Mouse (Mus musculus): Measurements from ENCODE around the gene Arid5b. TPM values are rescaled to one million over a fixed set of nuclear protein-coding genes. Genes with fewer than 3 reads are reported as not detected.

The Arid5b gene
- total RNA-seq, 2 experiments from 2014 or later = 3.9 to 7.1 TPM

DNA sequence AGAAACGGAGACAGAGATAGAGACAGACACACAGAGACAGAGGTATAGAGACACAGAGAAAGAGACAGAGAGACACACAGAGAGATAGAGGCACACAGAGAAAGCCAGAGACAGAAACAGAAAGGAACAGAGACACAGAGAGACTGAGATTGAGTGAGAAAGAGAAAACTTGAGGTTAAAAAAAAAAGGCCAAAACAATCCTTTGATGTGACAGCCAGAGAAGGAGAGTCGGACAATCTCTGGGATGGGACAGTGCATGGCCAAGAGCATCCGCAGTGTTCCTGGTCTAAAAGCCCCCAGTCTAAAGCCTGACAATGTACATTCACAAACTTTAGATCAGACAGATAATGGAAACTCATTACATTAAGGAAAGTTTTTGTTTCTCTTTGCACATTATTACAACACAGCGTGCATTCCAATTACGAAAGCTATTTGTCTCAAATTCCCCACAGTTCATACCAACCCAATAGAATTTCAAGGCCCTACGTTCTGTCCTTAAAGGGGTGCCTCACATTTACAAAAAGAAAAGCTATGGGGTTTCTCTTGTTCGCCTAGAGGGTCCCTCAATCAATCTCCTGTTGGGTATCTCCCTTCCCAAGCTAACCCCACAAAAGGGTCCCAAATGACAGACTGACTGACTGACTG lies 39.0 kb downstream of the Arid5b start:
- no peak for ATAC-seq (replicated peaks; ENCODE audit: low FRiP score, poor library complexity, severe bottlenecking)

DNA sequence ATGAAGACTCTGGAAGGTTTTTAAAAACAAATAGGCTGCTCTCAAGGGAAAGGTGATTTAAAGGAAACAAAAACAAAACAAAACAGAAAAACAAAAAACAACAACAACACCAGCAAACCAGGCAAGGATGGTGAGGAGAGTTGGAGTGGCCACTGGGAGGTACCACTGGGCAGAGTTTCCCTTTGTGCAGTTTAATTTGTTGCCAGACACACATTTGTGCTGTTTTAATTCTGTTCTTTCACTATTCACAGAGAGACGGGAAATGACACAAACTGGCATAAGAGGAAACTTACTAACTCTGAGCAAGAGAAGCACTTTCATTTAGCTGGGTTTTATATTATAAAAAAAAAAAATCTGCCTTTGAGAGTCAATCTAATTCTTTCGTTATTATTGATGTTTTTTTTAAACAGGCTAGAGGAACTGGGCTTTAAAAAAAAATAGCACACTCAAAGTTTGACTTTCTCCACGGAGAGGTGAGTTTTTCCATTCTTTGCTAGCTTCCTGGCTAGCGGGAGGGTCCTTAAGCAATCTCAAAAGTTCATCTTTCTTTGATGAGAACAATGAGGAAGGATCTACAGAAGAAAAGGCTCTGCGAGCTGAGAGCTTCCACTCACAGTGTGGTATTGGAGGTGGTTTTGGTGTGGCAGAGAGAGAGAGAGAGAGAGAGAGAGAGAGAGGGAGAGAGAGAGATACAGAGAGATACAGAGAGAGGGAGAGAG lies 39.7 kb downstream of the Arid5b start:
- ATAC-seq (replicated peaks; ENCODE audit: low FRiP score, poor library complexity, severe bottlenecking) = no peak

DNA sequence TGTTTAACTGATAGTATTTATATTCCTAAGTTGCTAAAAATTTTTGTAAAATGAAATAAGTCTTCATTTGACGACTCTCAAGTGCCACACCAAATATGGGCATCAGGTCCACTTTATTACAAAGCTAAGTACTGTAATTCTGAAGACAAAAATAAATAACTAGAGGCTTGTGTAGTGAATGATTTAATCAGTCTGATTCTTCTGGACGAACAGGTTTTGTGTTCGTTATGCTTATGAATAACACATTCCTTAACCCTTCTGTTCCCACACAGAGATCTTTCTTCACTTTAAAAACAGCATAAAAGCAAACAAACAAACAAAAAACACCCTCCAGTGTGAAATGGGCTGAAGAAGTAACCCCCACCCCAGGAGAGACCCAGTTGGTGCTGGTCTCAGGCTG lies 40.4 kb downstream of the Arid5b start:
- no peak for ATAC-seq (replicated peaks; ENCODE audit: low FRiP score, poor library complexity, severe bottlenecking)

DNA sequence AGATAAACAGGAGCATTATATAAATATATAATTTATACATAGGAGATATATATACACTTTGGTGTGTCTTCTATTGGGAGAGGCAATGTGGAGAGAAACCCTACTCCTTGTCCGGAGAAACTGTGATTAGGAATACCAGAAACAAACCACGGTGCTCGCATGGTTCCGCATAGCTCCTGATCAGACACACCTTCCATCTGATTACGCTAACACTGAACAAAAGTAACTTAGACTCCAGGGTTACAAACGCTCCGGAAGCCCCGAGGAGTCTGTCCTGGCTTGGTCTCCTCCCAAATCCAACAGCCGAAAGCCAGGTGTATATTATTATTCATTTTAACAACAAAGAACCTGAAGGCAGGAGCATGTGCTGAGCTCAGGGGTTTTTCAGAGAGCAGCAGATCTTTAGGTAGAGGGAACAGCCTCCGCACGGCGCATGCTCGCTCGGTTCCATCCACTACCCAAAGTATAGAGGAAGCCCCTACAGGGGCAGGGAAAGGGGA lies 41.5 kb downstream of the Arid5b start:
- ATAC-seq (replicated peaks; ENCODE audit: low FRiP score, poor library complexity, severe bottlenecking) = no peak

DNA sequence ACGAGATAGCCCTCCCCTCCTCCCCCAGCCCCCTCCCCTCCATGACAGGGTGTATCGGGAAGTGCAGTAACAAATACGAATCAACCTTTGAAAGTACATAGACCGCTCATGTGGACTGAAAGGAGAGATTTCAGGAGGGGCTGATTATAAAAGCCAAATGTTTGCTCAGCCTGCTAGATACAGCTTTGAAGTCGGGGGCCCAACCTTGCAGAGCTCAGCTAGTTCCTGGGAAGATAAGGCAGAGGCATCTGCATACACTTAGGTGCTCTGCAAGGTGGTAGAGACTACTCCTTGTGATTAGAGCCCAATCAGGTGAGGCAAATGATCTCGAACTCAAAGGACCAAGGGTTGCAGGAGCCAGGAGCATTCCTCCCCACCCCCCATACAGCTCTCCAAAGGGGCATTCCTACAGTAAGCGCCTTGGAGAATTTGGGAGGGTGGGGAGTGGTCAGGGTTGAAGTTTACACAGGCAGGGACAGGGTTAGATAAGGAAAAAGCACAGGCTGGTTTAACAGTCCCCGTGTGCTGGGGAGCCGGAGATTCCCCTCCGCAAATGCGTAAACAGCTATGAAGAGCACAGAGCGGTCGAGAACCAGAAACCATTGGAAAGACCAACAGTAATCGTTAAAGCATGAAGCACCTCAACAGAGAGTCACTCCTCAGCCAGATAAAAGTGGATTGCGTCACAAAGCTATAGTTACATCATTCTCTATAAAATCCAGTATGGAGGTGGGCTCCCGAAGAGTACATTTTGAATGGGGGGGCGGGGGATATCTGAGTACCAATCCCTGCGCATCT lies 47.0 kb downstream of the Arid5b start:
- no peak for ATAC-seq (replicated peaks; ENCODE audit: low FRiP score, poor library complexity, severe bottlenecking)

DNA sequence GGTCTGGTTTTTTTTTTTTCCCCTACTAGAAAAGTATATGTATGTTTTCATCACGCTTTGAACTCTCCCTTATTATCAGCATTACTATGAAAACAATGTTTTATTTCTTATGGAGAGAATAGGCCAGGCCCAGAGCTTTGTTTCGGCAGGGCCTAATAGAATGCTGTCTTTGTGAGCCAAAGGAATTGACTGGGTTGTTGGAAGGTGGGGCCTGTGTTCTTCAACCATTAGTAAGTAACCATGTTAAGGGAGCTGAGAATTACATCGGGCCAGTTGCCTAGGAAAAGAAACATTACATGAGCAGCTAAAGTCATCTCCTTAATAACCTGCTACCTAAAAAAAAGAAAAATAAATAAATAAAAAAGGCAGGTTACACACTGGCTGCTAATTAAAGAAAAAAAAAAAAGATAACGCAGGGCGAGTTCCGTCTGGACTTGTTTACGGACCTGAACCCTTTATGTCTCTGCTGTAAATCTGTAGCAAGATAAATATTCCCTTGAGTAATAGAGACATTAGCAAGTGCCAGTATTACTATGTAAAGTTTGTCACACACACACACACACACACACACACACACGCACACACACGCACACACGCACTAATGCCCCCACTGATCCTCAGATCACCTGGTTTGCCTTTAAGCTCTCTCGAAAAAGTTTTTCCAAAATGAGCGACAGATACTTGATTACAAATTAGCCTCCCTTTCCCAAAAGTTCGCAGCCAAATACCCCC lies 47.7 kb downstream of the Arid5b start:
- ATAC-seq (replicated peaks; ENCODE audit: low FRiP score, poor library complexity, severe bottlenecking) = no peak

DNA sequence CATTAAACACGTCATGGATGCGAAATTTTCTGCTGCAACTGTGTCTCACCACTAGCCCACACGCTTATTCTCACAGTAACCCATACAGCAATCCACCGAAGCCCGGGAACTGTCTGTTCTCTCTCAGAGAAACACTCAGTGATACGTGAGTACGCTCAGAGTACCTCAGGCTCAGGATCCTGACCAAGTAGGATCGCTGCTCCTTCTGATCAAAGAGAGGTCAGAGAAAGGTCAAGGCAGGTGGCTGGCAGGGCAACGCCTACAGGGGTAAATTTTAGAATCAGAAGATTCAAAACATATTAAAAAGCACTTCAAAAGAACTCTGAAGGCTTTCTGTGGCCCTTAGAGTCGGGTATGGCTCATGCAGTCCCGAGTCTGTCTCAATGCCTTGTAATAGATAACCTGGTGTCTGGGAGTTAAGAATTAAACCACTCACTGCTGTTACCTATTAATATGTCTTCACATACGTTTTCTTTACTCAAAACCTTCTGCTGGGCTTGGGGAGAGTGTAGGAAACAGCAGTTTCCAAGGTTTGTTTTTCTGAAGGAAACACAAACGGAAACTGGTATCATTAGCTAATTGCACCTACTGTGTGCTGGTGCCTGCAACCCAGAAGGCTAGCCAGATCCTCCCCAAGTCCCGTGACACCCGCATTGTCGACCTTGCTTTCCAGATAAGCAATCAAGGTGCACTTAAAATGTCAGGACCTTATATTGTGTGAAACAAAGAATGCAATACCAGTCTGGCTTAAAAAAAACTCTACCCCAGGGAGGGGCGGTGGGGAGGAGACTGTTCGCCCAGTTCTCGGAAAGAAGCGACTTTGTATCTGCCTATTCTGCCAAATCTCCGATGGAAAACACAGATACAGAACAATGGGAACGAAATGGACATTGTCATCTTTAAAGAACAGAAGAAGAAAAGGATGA lies 48.6 kb downstream of the Arid5b start:
- ATAC-seq (replicated peaks; ENCODE audit: low FRiP score, poor library complexity, severe bottlenecking) = no peak

DNA sequence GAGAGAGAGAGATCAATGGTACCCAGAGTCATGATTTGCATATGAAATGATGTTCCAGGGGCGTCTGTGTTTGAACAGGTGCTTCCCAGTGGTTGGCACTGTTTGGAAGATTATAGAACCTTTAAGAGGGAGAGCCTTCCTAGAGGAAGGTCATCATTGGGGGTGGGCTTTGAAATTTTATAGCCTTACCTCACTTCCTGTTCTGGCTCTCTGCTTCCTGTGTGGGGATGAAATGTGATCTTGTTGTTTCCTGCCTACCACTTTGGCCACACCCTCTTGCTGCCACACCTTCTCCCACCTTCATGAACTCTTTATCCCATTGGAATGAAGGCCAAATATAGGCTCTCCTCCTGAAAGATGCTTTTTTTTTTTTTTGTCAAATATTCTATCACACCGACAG lies 55.9 kb downstream of the Arid5b start:
- ATAC-seq (replicated peaks; ENCODE audit: low FRiP score, poor library complexity, severe bottlenecking) = no peak

DNA sequence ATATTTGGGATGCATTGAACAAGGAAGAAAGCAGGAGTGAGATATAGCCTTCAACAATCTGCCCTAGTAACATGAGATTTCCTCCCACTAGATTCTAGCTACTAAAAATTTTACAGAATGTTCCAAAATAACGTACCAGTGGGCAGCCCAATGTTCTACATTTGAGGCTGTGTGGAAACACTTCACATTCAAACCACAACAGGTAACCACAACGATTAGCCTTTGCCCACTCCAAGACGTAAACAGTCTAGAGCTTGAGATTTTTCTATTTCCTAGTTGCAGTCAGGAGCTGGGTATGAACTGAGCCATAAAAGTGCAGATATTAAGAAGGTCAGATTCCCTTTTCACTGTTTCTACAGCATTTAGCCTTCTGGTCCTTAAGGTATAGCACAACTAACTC lies 56.5 kb downstream of the Arid5b start:
- no peak for ATAC-seq (replicated peaks; ENCODE audit: low FRiP score, poor library complexity, severe bottlenecking)

DNA sequence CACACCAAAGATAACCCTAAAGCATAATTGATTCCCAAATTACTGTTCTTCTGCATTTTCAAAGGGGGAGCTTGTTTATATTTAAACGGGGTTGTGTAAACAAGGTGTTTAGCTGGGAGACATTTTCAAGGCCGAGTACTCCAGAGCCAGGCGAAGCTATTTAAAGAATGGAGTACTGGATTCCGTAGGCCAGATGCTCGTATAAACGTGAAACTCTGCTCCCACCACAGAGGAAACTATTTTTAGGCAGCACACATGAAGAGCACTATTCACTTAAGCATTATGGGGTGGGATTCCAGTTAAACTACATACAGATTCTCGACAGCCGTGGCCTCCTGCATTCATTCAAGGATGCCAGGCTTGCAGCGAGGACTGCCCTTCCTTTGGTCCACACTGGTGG lies 59.2 kb downstream of the Arid5b start:
- no peak for ATAC-seq (replicated peaks; ENCODE audit: low FRiP score, poor library complexity, severe bottlenecking)

DNA sequence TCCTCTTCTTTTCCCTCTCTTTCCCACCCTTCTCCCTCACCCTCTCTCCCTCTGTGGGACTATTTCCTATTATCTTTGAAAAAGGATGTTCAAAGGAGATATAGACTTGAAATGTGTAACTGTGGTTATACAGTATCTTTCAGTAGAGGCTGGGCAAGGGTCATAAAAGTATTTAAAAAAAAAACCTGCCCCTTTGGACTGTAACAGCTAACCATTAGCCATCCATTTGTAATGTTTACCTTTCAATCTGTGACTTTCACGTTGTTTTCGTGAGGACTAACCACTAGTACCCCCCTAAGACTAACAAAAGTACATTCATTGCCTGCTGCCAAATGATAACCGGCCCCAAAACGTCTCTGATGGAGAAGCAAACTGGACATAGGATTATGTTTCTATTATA lies 59.9 kb downstream of the Arid5b start:
- no peak for ATAC-seq (replicated peaks; ENCODE audit: low FRiP score, poor library complexity, severe bottlenecking)

DNA sequence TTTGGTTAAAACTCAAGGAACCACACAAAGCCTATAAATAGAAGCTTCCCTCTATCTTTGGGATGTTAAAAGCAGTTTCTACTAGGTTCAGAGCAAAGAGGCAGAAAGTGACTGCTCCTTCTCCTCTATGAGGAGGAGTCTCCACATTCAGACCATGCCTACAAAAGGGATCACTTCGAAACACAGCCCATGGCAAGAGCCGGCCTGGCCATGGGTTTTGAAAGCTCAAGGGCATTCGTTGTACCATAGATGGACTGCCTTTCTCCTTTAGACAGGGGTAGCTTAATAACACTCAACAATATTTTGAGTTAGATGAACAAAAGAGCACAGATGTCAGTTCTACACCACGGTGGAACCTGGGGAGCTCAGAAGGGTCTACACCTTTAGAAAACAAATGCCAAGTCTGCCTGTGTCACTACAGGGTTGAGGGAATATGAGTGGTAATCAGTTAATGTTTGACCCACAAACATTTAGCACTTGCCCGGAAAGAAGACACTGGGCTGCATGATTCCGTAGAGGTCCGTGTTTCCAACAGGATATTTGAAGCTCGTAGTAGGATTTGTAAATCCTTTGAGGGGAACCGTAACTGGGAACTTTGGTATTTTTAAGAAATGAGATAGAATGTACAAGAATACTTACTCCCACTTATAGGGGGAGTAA lies 63.6 kb downstream of the Arid5b start:
- ATAC-seq (replicated peaks; ENCODE audit: low FRiP score, poor library complexity, severe bottlenecking) = no peak

DNA sequence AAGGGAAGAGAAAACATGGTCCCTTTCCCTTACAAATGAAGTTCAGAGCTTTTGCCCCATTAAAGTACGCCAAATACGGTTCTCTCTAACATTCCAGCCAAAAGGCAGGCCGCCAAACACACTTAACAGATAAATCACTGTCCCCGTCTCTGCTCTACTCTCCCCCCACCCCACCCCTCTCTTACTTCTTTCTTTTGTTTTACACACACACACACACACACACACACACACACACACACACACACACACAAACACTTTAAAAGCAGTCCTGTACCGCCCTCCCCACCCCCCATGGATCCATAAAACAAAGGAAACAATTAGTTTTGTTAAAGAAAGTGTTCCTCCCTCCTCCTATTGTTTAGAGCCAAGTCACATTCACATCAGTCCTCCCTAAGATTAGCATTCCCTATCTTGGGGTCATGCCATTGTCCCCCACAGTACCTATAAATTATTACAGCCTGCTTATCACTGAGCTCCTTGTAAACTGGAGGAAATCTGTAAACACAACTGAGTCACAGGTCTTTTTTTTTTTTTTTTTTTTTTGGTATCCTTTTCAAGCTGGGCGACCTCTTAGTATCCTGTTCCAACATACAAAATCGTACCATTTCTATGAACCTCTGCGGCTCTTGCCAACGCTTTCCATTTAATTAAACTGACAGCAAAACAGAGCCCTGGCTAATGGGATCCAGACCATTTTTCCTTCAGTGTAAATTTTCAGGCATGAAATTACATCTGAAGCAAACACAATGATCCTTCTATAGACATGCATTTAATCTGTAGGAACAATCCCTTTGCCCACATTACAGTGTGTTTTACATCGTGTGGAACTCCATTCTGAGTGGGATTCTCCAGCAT lies 66.3 kb downstream of the Arid5b start:
- no peak for ATAC-seq (replicated peaks; ENCODE audit: low FRiP score, poor library complexity, severe bottlenecking)

DNA sequence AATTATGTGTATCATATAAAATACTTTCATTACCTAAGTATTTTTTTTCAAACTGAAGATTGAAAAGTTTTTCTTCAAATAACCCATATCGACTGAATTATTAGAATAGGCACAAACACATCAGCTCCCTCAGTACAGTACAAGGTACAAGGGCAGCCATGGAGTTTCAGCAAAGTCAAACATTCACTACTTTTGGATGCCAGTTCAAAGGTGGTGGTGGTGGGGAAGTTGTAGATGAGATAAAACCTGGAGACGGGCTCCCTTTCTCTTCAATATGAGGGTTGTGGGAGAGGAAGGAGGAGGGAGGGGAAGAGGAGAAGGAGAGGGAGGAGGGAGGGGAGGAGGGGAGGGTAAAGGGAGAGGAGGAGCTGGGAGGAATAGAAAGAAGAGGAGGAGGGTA lies 67.0 kb downstream of the Arid5b start:
- no peak for ATAC-seq (replicated peaks; ENCODE audit: low FRiP score, poor library complexity, severe bottlenecking)

DNA sequence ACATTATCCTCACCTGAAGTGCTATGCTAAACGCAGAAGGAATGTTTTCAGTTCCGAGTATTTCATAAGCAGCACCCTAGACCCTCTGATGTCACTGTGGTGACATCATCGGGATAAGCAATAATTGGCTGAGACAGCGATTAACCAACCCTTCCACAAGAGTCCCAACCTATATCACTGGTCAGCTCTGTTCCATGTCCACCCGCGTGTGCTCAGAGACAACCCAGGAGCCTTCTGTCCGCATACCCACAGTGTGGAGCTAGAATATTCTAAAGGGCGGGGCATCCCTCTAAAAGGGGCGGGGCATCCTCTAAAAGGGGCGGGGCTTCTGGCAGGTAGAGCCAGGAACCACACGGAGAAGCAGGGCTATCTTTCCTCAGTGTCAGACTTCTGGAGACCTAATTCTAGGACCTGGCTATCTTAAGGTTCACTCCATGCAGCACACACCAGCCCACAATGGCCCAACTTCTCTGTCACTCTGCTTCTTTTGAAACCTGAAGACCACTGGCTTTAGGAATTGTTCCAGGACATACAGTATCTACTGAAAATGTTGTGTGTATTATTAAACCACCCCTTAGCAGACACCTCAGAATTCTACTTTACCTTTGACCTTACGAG lies 68.4 kb downstream of the Arid5b start:
- no peak for ATAC-seq (replicated peaks; ENCODE audit: low FRiP score, poor library complexity, severe bottlenecking)

DNA sequence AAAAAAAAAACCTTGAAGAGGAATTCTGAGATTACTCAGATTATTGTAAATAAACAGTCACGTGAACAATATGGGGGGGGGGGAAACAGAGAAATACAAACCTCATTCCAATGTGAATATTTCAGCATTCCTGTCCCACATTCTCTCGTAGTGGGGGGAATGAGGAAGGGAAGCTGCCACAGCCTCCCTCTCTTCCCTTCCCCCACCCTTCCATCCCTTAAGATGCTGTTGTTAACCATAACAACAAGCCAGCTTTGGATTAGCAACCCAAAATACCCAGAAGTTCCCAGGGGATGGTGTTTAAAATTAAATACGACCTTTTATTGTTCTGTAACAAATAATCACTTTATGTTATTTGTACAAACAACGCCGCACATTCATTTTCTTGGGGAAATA lies 69.9 kb downstream of the Arid5b start:
- ATAC-seq (replicated peaks; ENCODE audit: low FRiP score, poor library complexity, severe bottlenecking) = no peak

Data from erythroid progenitor cell, adult 5-6 weeks (primary cell).